Mouse (Mus musculus) v-Abl transformed pro-B cells (cell line): ENCODE measurements around the gene Rab15.
"Not testable (repeated sequence)": the region's sequence is repeated elsewhere in the genome, so short reads cannot be mapped to it uniquely, and the experiment has no call there.

Source experiments
- in situ Hi-C, 2 experiments: fragments of 400-800 bp; cut with MboI; formaldehyde crosslinking; loops; one replicate each; pipeline ENCODE4 v1.15.1; 2025; ENCODE audit not compliant: unreplicated experiment in 2 of 2

The Rab15 gene

DNA sequence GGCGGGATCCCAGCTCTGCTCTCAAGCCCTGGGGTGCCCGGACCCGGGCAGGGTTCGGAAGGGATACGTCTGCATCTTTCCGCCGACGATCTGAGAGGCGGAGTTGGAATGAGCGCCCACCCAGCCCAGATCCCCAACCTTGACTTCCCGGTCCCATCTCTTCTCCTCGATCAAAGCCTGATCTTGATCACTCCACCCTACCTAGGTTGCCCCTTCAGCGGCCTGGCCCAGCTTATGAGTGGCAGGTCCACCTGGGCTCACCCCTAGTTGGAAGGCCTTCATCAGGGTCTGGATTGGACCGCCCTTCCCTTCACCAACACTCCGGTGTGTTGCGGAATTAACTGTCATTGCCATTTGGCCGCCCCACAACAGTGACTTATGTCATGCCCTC, at the start of gene Rab15:
Gene Rab15 (minus strand): TSS at position 258 of the 391 bp plus-strand sequence.
- in situ Hi-C loops = loop anchor here (25.0 kb wide), 1 partner anchor 335 kb away; no protein-coding TSS in a partner anchor

DNA sequence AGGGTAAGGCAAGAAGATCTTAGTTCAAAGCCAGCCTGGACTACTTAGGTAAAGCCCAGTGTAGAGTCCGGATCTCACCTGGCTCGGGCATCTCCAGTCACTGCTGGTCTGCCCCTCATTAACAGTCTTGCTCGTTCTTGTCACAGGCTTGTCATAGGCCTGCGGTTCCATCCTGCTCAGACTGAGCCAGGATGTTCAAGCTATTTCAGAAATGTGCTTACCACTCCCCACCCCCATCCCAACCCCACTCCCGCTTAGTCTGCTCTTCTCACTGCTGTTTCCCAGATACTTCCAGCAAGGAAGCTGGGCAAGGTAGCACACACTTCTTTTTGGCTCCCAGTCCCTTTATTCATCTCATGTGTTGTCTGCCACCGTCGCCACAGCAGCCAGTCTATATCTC, 46.9 kb upstream of the Rab15 start:
- in situ Hi-C loops = no loop called here

DNA sequence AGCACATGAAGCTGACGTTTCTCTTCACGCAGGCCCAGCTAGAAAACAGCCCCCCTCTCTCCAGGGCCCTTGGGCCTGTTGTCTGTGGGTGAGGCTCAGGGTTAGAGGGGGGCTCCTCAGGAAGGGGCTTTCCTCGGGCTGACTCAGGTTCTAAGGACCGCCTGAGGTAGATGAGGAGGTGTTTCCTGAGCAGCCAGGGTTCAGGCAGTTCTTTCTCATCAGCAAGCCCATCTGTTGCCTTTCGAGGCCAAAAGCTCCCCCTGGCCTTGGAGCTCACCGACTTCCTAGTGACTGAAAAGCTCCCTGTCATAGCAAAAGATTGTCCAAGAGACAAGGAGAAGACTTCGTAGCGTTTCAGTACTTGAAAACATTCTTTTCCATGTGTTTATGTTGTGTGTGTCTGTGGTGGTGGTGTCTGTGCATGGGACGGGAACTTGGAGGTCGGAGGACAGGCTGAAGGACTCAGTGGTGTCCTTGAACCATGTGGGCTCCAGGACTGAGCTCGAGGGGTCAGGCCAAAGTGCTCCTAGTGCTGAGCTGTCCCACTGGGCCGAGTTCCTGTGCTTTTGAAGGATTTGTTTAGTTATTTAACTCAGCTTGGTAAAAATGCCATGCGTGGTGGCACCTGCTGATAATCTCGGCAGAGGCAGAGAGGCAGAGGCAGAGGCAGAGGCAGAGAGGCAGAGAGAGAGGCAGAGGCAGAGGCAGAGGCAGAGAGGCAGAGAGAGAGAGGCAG, 45.9 kb upstream of the Rab15 start:
- in situ Hi-C loops = no loop called here

DNA sequence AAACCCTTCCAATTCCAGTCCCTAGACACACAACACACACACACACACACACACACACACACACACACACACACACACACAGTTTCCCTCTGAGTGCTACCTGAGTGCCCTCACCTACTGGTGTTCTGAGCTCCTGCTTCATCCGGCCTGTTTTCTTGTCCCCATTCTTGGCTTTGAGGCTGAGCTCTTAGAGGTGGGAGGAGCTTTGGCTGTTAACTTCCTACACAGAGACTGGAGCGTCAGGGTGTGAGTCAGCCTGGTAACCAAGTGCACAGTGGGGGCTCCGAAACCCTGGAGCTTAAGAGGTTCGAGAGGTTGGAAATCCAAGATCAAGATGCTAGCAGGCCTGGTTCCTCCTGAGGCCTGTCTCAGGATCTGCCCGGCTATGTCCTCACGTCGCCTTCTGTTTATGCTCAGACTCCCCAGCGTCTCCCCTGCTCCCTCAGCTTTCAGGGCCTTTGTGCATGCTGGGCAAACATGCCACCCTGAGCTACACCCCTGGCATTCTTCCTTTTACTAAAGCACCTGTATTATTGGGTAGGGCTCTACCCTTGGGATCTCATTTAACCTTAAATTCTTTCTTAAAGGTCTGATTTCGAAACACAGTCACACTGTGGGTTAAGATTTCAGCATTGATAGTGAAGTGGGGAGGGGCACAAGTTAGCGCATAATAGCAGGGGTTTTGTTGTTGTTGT, 45.0 kb upstream of the Rab15 start:
- in situ Hi-C loops = no loop called here

DNA sequence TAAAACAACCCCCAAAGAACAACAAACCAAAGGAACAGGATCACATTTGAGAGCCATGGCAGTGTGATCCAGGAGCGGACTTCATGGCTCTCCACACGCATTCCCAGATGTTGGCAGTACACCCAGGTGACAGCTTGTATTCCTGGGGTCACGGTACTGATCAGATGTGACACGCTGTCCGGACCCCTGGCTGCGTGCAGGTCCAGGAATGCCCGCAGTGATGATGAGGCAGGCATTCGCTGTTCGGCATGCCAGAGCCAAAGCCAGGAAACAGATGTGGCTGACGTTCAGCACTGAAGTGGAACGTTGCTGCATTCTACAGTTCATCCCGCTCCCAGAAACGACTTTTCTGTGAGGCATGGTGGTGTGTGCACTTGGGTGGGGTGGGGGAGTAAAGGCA, 42.6 kb upstream of the Rab15 start:
- in situ Hi-C loops = no loop called here

DNA sequence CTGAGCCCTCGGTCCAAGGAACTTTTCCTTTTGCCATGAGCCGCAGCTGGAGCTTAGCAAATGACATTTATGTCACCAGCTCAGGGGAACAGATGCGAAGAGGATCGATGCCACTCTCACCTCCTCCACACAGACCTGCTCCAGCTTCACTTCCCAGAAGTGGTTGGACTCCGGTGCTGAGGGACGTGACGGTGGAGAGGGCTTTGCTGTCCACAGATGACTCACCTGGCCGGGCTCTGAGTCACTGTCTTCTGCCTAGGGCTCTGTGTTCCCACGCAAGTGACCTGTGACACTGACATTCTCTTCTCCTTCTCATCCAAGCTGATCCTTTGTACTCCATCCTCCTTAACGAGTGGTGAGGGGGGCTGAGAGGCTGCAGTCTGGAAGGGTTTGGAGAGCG, 40.9 kb upstream of the Rab15 start:
- in situ Hi-C loops = no loop called here

DNA sequence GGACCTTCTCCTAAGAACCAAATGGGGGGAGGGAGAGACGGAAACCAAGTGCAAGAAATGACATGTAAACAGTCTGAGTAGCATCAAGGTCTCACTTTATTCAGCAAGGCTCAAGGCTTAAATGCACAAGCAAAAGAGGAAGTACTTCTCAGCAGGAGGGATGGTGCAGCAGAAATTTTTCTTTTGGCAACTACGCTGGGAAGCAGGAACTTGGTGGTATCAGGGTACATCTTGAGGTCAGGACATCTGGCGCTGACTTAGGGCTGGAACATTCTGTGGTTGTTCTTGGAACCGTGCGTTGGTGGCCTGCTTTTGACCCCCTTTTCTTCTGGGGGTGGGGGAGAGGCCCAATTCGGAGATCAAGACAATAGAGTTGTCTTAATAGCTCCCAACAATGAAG, 36.1 kb upstream of the Rab15 start:
- in situ Hi-C loops = not testable (repeated sequence)

DNA sequence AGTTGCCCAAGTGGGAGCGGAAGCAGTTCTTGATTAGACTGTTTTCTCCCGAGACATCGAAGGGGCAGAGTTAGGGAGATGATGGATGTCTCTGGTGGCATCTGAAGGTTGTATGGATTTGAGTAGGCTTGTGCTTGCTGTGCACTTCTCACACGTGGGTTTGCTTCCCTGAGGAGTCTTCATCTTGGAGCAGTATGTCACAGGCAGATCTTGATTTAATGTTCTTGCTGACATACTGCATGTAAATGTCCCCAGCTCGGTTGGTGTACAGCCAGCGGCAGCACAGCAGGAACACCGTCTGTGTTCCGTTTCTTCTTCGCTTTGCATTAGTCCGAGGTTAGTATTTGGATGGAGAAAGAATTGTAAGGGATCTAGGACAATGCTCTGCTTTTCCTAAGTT, 34.4 kb upstream of the Rab15 start:
- in situ Hi-C loops = no loop called here

DNA sequence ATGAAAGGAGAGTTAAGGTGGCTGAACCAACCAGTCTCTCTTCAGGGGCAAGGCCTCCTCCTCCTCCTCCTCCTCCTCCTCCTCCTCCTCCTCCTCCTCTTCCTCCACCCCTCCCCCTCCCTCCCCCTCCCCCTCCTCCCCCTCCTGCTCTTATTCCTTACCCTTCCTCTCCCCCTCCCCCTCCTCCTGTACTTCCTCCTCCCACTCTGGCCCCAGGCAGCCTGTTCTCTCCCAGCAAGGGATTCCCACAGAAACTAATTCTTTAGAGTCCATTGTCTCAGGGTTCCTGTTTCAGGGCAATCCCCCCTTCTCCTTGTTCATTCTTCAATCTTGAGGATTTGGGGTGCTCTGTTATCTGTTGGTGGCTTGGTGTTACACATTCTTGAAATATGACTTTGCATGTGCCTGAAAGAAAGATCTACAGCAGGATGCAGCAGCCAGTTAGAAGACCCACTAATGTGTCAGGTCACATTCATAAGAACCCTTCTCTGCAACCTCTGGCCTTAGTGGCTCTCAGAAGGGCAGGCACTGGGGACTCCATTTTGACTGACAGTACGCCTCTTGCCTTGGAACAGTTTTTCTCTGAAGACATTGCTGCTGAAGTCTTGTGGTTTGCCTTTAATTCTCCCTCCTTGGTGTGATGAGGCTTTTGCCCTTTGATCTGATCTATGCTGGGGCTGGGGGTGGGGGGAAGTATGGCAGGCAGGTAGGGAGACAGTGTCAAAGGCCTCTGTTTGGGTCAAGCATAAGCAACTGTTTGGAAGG, 30.9 kb upstream of the Rab15 start:
- in situ Hi-C loops = no loop called here

DNA sequence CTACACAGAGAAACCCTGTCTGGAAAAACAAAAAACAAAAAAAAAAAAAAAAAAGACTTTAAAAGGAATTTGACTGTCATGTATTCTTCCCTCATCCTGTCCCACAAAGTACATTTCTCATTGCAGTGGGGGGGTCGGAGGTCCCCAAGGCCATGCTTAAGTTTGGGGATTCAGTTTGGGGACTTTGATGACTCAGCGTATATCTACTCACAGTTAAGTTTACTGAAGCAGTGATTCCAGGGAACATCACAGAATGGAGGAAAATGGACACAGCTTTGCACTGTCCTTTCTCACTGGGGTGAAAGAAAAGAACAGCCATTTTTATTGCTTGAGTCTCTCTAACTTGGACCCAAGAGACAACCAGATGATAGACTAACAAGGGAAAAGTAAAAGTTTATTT, 29.7 kb upstream of the Rab15 start:
- in situ Hi-C loops = no loop called here

DNA sequence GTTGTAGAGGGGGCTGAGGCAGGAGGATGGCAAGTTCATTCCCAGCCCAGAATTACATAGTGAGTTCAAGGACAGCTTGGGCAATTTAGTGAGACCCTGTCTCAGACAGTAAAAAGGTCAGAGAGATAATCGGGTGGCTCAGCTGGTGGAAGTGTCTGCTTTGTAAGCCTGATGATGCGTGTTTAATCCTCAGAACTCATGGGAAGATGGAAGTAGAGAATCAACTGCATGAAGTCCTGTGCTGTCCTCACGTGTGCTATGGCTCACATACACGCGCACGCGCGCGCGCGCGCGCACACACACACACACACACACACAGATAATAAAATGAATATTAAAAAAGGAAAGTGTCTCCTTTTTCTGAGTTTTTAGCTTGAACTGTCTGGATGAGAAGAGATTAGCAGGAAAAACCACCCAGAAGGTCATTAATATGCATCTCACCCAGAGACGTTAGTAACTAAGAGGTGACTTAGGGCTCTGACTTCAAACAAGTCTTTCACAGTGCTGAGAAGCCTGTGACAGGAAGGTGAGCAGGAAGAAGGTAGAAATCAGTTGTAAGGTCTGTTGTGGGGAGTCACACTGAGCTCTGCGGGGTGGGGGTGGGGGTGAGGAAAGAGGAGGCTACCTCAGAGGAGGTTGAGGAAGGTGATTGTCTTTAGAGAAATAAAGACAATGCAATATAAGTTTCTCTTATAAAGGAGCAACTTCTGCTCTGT, 21.8 kb upstream of the Rab15 start:
- in situ Hi-C loops = no loop called here

DNA sequence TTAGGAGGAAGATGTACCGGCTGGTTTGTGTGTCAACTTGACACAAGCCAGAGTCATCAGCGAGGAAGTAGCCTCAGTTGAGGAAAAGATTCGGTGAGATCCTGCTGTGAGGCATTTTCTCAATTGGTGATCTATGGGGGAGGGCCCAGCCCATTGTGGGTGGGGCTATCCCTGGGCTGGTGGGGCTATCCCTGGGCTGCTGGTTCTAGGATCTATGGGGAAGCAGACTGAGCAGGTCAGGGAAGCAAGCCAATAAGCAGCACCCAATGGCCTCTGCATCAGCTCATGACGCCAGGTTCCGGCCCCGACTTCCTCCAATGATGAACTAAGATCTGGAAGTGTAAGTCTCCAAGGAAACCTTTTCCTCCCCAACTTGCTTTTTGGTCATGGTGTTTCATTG, 17.4 kb upstream of the Rab15 start:
- in situ Hi-C loops = no loop called here

DNA sequence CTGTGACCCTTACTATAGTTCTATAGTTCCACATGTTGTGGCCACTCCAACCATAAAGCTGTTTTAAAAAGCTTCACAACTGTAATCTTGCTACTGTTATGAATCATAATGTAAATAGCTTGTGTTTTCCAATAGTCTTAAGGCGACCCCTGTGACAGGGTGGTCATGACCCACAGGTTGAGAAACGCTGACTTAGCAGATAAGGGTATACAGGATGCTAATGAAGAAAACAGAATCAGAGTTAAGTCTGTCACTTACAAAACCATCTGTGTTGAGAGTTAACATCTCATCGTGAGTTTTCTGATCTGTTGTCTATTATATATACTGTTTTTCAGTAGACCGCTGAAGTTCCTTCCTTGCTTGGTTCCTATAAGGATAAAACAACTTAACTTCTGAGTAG, 16.6 kb upstream of the Rab15 start:
- in situ Hi-C loops = loop anchor here in 1 of 2 experiments (5.0 to 10.0 kb wide), 4 partner anchors 123 to 946 kb away; partner anchors contain the start of genes Fut8 and Max

DNA sequence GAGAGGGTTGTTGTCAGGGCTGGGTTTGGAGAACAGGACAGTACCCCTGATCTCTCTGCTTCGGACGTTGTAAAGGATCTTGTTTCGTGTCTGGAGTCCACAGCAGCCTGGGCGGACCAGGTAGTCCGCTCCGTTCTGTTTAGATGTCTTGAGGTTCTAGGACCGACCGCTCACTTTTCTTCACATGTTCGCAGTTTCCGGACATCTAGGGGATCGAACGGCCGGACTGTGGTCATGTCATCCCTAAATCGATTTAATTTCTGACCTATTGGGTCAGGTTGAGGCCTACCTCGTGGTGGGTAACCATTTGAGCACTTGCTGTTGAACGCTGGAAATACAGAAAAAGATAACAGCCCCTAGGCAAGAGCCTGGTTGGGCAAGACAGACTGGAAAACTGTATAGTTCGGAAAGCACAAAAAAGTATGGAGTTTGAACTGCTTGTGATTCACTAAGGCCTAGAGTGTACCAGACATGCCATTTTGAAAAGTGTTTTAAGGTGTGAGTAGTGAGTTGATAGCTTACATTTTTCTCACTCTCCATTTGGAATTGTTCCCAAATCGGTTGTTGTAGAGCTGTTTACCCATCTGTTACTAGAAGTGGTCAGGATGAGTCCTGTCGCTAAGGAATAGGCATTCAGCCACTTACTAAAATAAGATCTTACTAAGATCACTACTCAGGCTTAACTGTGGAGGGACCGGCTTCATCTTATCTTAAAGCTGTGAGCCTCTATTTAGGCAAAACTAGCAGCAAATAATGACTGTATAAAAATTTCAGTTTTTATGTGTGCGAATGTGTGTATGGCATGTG, 15.3 kb upstream of the Rab15 start:
- in situ Hi-C loops = loop anchor here in 1 of 2 experiments (5.0 to 10.0 kb wide), 4 partner anchors 124 to 947 kb away; partner anchors contain the start of genes Fut8 and Max

DNA sequence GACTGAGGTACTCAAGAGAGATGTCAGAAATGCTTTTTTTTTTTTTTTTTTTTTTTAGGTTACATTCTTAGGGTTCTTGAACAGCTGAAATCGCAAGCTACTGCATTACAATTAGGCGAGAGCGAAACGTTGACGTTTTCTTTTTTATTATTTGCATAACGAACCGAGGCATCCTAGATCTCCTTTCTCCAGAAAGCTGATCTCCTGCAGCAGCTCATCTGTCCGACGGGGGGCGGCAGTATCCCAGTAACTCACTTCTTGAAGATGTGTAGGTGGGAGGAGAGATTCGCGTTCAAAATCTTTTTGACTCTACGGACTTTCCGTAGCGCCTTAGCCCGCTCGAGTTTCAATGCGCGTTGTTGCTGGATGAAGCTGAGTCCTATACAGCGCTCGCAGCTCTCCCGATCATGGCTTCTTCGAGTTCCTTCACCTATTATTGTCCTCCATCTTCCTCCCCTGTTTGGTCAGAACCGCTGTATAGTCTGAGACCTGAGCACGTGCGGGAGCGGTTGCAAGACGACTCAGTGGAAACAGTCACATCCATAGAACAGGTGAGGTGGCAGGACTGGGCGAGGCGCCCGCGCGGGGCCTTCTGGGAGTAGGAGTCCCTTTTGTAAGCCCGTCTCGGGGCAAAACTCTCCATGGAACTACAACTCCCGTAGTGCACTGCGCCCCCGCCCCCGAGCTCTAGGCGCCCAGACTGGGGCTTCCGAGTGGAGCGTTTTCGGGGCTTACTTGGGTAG, 14.6 kb upstream of the Rab15 start:
- in situ Hi-C loops = loop anchor here in 1 of 2 experiments (5.0 to 10.0 kb wide), 4 partner anchors 125 to 948 kb away; partner anchors contain the start of genes Fut8 and Max

DNA sequence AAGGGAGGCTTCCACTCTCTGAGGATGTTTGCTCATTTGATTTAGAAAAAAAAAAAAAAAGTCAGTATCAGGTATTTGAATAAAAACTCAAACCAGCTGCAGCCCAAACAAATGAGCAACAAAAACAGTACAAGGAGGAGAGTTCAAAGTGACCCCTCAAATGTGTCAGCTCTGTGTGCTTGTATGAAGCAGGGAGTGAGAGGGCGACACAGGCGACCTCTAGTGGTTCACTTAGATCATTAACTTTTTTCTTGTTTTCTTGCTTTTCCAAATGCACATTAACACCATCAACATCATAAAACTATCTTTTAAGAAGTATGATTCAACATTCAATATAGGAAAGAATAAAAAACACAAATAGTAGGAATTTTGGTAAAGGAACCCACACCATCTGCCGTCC, 10.0 kb upstream of the Rab15 start:
- in situ Hi-C loops = loop anchor here in 1 of 2 experiments (10.0 kb wide), 3 partner anchors 402 to 952 kb away; partner anchors contain the start of gene Fut8

DNA sequence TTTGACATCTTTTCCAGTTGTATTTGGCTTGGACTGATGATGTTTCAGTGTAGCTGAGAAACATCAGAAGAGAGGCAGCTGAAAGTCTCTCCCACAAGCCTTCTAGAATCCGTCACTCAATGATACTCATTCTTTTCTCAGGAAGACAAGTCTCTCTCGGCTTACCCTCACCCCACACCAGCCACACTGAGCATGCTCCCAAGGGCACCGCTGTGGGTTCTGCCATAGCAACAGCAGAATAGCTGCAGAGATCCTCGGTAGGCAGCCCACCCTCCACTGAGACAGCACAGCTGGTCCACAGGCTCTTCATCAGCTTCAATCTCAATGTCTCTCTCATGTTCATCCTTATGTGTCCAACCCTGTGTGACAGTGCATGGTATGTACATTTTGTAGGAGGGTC, 2.6 kb upstream of the Rab15 start:
- in situ Hi-C loops = no loop called here

DNA sequence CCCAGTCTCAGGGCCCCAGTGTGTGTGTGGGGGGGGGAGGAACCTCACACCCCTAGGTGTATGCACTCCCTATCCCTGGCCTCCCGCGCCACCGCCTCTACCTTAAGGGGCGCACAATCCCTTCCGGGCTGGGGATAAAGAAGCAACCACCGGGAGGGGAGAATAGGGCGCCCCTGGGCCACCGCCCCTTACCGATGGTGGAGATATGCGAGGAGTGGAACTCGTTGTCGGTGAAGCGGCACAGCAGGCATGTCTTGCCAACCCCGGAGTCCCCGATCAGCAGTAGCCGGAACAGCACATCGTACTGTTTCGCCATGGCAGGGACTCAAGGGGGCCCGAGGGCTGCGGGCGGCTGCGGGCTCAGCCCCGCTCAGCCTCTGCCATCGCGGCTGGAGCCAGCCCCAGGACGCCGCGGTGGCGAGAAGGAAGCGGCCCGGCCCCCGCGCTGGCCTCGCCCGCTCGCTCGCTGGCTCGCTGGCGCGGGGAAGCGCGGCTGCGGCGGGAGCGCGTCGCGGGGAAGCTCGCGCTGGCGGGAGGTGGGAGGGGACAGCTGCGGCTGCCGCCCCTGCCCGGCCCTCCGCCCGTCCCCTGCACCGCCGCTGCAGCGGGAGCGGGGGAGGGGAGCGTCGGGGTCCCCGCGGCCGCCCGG, 582 bp downstream of the Rab15 start:
- in situ Hi-C loops = loop anchor here (25.0 kb wide), 1 partner anchor 335 kb away; no protein-coding TSS in a partner anchor
